Mouse (Mus musculus): ENCODE data around the gene Ciita. TPM values are rescaled to one million over a fixed set of nuclear protein-coding genes. Genes with fewer than 3 reads are reported as not detected.

Gene Ciita
- polyA plus RNA-seq, 1 experiment from 2014 or later, result 0.18 TPM

GRCm38 (mm10) chr16:10461178-10461577 is 18.7 kb upstream of the Ciita start:
- no peaks in the 10 kb centered on the region for H3K27me3 ChIP-seq (ENCODE audit: control insufficient read depth, insufficient read depth, low read depth, low read length)
- WGBS (ENCODE audit: insufficient replicate concordance), result 42% methylated on average over 2 of the region's 2 CpGs
- H3K4me3 ChIP-seq (ENCODE audit: low read depth, low read length), result no peak overlapping the region
- no peak overlapping the region for H3K9ac ChIP-seq (ENCODE audit: low read depth, low read length)
- no peaks in the 10 kb centered on the region for H3K9me3 ChIP-seq (replicated peaks; ENCODE audit: control insufficient read depth, low read length)
- no peak overlapping the region for H3K27ac ChIP-seq (ENCODE audit: low read length)
- no peak overlapping the region for H3K4me2 ChIP-seq (ENCODE audit: low read depth, low read length)
- no peak for ATAC-seq (ENCODE audit: low read depth)
- no peaks in the 10 kb centered on the region for H3K36me3 ChIP-seq (ENCODE audit: control insufficient read depth, insufficient read depth)
- H3K4me1 ChIP-seq (ENCODE audit: control insufficient read depth, low read depth, low read length), result no peaks in the 10 kb centered on the region

- Histone ChIP-seq H3K36me3 (ENCODE audit: control insufficient read depth, insufficient read depth) (no peaks in the 10 kb centered on the region), H3K9ac (ENCODE audit: low read depth, low read length) (no peak overlapping the region), H3K4me1 (ENCODE audit: control insufficient read depth, low read depth, low read length) (no peaks in the 10 kb centered on the region), H3K4me2 (ENCODE audit: low read depth, low read length) (no peak overlapping the region), H3K27me3 (ENCODE audit: control insufficient read depth, insufficient read depth, low read depth, low read length) (no peaks in the 10 kb centered on the region), H3K27ac (ENCODE audit: low read length) (no peak overlapping the region), H3K4me3 (ENCODE audit: low read depth, low read length) (no peak overlapping the region), H3K9me3 (replicated peaks; ENCODE audit: control insufficient read depth, low read length) (no peaks in the 10 kb centered on the region)
- ATAC-seq (ENCODE audit: low read depth), result peak; percentile 30; the same call in 1 of the 2 replicates
- WGBS (ENCODE audit: insufficient replicate concordance), result 22% methylated on average over 4 of the region's 4 CpGs
These were observed 14.7 kb upstream of the Ciita start for GRCm38 (mm10) chr16:10465011-10465681.

- no peak for ATAC-seq (ENCODE audit: low read depth)
These were observed 12.3 kb upstream of the Ciita start for GRCm38 (mm10) chr16:10467391-10468107.

GRCm38 (mm10) chr16:10468201-10468600 is 11.7 kb upstream of the Ciita start:
- Histone ChIP-seq H3K4me2 (ENCODE audit: low read depth, low read length) (no peak overlapping the region), H3K36me3 (ENCODE audit: control insufficient read depth, insufficient read depth) (no peaks in the 10 kb centered on the region), H3K27me3 (ENCODE audit: control insufficient read depth, insufficient read depth, low read depth, low read length) (no peaks in the 10 kb centered on the region), H3K4me1 (ENCODE audit: control insufficient read depth, low read depth, low read length) (no peaks in the 10 kb centered on the region), H3K4me3 (ENCODE audit: low read depth, low read length) (no peak overlapping the region), H3K9ac (ENCODE audit: low read depth, low read length) (no peak overlapping the region), H3K27ac (ENCODE audit: low read length) (no peak overlapping the region), H3K9me3 (replicated peaks; ENCODE audit: control insufficient read depth, low read length) (no peaks in the 10 kb centered on the region)
- no peak for ATAC-seq (ENCODE audit: low read depth)
- 72% methylated on average over 1 of the region's 1 CpGs for WGBS (ENCODE audit: insufficient replicate concordance)

More at GRCm38 (mm10) chr16:10467391-10468107, 12.3 kb upstream of the Ciita start:
- Histone ChIP-seq H3K9ac (ENCODE audit: low read depth, low read length) (no peak overlapping the region), H3K4me3 (ENCODE audit: low read depth, low read length) (no peak overlapping the region), H3K36me3 (ENCODE audit: control insufficient read depth, insufficient read depth) (no peaks in the 10 kb centered on the region), H3K4me1 (ENCODE audit: control insufficient read depth, low read depth, low read length) (no peaks in the 10 kb centered on the region), H3K27me3 (ENCODE audit: control insufficient read depth, insufficient read depth, low read depth, low read length) (no peaks in the 10 kb centered on the region), H3K27ac (ENCODE audit: low read length) (no peak overlapping the region), H3K4me2 (ENCODE audit: low read depth, low read length) (no peak overlapping the region), H3K9me3 (replicated peaks; ENCODE audit: control insufficient read depth, low read length) (no peaks in the 10 kb centered on the region)
- 47% methylated on average over 11 of the region's 11 CpGs for WGBS (ENCODE audit: insufficient replicate concordance)

- H3K4me3 ChIP-seq (ENCODE audit: low read depth, low read length), result no peak overlapping the region
- H3K27me3 ChIP-seq (ENCODE audit: control insufficient read depth, insufficient read depth, low read depth, low read length), result no peaks in the 10 kb centered on the region
- H3K9me3 ChIP-seq (replicated peaks; ENCODE audit: control insufficient read depth, low read length), result no peaks in the 10 kb centered on the region
- H3K27ac ChIP-seq (ENCODE audit: low read length), result no peak overlapping the region
- H3K36me3 ChIP-seq (ENCODE audit: control insufficient read depth, insufficient read depth), result no peaks in the 10 kb centered on the region
- no peak for ATAC-seq (ENCODE audit: low read depth)
- no peak overlapping the region for H3K4me2 ChIP-seq (ENCODE audit: low read depth, low read length)
- no peak overlapping the region for H3K9ac ChIP-seq (ENCODE audit: low read depth, low read length)
- 65% methylated on average over 3 of the region's 3 CpGs for WGBS (ENCODE audit: insufficient replicate concordance)
- no peaks in the 10 kb centered on the region for H3K4me1 ChIP-seq (ENCODE audit: control insufficient read depth, low read depth, low read length)
These were observed 7.9 kb upstream of the Ciita start for GRCm38 (mm10) chr16:10471950-10472349.

- Histone ChIP-seq H3K27ac (ENCODE audit: low read length) (no peak overlapping the region), H3K4me1 (ENCODE audit: control insufficient read depth, low read depth, low read length) (no peaks in the 10 kb centered on the region), H3K4me2 (ENCODE audit: low read depth, low read length) (no peak overlapping the region), H3K9ac (ENCODE audit: low read depth, low read length) (no peak overlapping the region), H3K27me3 (ENCODE audit: control insufficient read depth, insufficient read depth, low read depth, low read length) (no peaks in the 10 kb centered on the region), H3K36me3 (ENCODE audit: control insufficient read depth, insufficient read depth) (no peaks in the 10 kb centered on the region), H3K4me3 (ENCODE audit: low read depth, low read length) (no peak overlapping the region), H3K9me3 (replicated peaks; ENCODE audit: control insufficient read depth, low read length) (no peaks in the 10 kb centered on the region)
- no peak for ATAC-seq (ENCODE audit: low read depth)
- 41% methylated on average over 3 of the region's 3 CpGs for WGBS (ENCODE audit: insufficient replicate concordance)
These were observed 4.9 kb upstream of the Ciita start for GRCm38 (mm10) chr16:10474956-10475355.

GRCm38 (mm10) chr16:10475919-10476318 is 3.9 kb upstream of the Ciita start:
- Histone ChIP-seq H3K36me3 (ENCODE audit: control insufficient read depth, insufficient read depth) (no peaks in the 10 kb centered on the region), H3K27ac (ENCODE audit: low read length) (no peak overlapping the region), H3K9me3 (replicated peaks; ENCODE audit: control insufficient read depth, low read length) (no peaks in the 10 kb centered on the region), H3K4me3 (ENCODE audit: low read depth, low read length) (no peak overlapping the region), H3K27me3 (ENCODE audit: control insufficient read depth, insufficient read depth, low read depth, low read length) (no peaks in the 10 kb centered on the region), H3K4me1 (ENCODE audit: control insufficient read depth, low read depth, low read length) (no peaks in the 10 kb centered on the region), H3K4me2 (ENCODE audit: low read depth, low read length) (no peak overlapping the region), H3K9ac (ENCODE audit: low read depth, low read length) (no peak overlapping the region)
- 35% methylated on average over 2 of the region's 2 CpGs for WGBS (ENCODE audit: insufficient replicate concordance)
- ATAC-seq (ENCODE audit: low read depth), result no peak

- H3K4me3 ChIP-seq (ENCODE audit: low read depth, low read length), result no peak overlapping the region
- WGBS (ENCODE audit: insufficient replicate concordance), result 33% methylated on average over 4 of the region's 4 CpGs
- ATAC-seq (ENCODE audit: low read depth), result no peak
These were observed 2.5 kb downstream of the Ciita start for GRCm38 (mm10) chr16:10482343-10482742.

GRCm38 (mm10) chr16:10486993-10487392 is 7.1 kb downstream of the Ciita start:
- Histone ChIP-seq H3K4me2 (ENCODE audit: low read depth, low read length) (no peak overlapping the region), H3K4me3 (ENCODE audit: low read depth, low read length) (no peak overlapping the region), H3K36me3 (ENCODE audit: control insufficient read depth, insufficient read depth) (no peaks in the 10 kb centered on the region), H3K4me1 (ENCODE audit: control insufficient read depth, low read depth, low read length) (no peaks in the 10 kb centered on the region), H3K9me3 (replicated peaks; ENCODE audit: control insufficient read depth, low read length) (no peaks in the 10 kb centered on the region), H3K9ac (ENCODE audit: low read depth, low read length) (no peak overlapping the region), H3K27ac (ENCODE audit: low read length) (no peak overlapping the region), H3K27me3 (ENCODE audit: control insufficient read depth, insufficient read depth, low read depth, low read length) (no peaks in the 10 kb centered on the region; the same call in 1 of the 2 replicates)
- ATAC-seq (ENCODE audit: low read depth), result no peak
- WGBS (ENCODE audit: insufficient replicate concordance), result 45% methylated on average over 3 of the region's 3 CpGs

More at GRCm38 (mm10) chr16:10482343-10482742, 2.5 kb downstream of the Ciita start:
- no peak overlapping the region for H3K27ac ChIP-seq (ENCODE audit: low read length)
- H3K36me3 ChIP-seq (ENCODE audit: control insufficient read depth, insufficient read depth), result no peaks in the 10 kb centered on the region
- H3K4me2 ChIP-seq (ENCODE audit: low read depth, low read length), result no peak overlapping the region
- H3K9me3 ChIP-seq (replicated peaks; ENCODE audit: control insufficient read depth, low read length), result no peaks in the 10 kb centered on the region
- no peak overlapping the region for H3K9ac ChIP-seq (ENCODE audit: low read depth, low read length)
- no peaks in the 10 kb centered on the region for H3K4me1 ChIP-seq (ENCODE audit: control insufficient read depth, low read depth, low read length)
- H3K27me3 ChIP-seq (ENCODE audit: control insufficient read depth, insufficient read depth, low read depth, low read length), result no peaks in the 10 kb centered on the region
